Mouse (Mus musculus) E14TG2a.4 (cell line): Measurements from ENCODE around the gene Lrp8.

Experiments
- CTCF ChIP-seq: conservative IDR thresholded peaks from 2 replicates; pipeline ENCODE4 v1.5.1; 2014; ENCODE audit warnings: low read length
- POU5F1 ChIP-seq: IDR thresholded peaks from 2 replicates; pipeline ENCODE4 v1.6.1; 2014; ENCODE audit warnings: low read length, borderline replicate concordance

DNA sequence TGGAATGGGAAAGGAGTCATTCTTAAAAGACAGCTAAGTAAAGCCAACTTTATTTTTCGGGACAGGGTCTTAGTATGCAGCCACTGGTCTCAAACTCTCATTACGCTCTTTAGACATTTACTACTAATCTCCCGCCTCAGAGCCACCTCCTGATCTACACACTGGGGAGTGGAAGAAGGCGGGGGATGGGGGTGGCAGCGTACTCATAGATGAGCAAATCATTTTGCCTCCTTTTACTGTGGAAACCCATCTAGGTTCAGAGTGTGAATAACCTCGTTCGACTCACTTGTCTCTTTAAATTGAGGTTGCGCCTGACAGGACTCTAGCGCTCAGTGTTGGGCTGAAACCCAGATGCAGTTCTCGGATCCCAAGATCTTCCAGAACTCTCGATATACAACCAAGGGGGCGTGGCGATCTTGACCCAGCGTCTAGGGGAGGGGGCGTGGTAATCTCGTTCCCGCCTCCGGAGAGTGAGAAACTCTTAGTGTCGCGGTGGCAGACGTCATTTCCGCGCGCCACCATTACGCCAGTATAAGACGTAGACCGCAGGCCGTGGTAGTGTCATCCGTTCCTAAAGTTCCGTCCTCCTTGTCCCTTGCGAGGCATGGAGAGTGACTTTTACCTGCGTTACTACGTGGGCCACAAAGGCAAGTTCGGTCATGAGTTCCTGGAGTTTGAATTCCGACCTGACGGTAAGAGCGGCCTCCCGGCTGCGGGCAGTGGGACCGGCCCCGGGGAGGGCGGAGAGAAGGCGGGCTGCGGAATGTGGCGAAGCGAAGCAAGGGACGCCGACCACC is 77.4 kb downstream of the Lrp8 start, which contains the start of gene Magoh:
- TF ChIP-seq CTCF: no peak
- no peak for TF ChIP-seq POU5F1
